Mouse (Mus musculus): ENCODE data around the gene E2f6. TPM values are rescaled to one million over a fixed set of nuclear protein-coding genes. Genes with fewer than 3 reads are reported as not detected.

Gene E2f6
- total and polyA plus RNA-seq, 3 experiments = 35.4 to 67.0 TPM; not detected in 1

DNA sequence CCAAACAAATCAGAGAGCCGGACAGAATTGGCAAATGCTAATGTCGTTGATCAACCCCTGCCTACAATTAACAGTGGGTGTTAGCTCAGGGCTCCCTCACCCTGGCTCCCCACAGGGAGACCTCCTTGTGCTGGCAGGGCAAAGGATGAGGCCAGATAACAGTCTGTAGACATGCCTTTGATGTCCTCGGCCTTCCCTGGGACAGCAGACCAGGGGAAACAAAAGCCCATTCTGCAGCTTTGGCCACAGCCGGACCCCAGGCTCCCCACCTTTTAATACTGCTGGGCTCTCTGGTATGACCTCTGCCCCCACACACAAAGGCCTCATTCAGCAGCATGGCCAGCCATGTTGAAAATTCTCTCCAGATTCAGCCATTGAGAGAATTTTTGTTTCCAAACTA is 21.0 kb upstream of the E2f6 start:
- DNase-seq (ENCODE audit: low read depth, low spot score) = no peak
- TF ChIP-seq CHD1 (IDR thresholded peaks at IDR 0.05; ENCODE audit: low read depth, low read length) (no peak), USF2 (IDR thresholded peaks at IDR 0.05; ENCODE audit: borderline replicate concordance in 1 of 2, insufficient read depth in 1 of 2, low read depth in 1 of 2, low read length in 2 of 2) (no peak), ELF1 (IDR thresholded peaks at IDR 0.05; ENCODE audit: low read depth, low read length) (no peak), TAL1 (IDR thresholded peaks at IDR 0.05; ENCODE audit: low read length) (no peak), POLR2A (IDR thresholded peaks at IDR 0.05; ENCODE audit: control insufficient read depth in 1 of 2, insufficient read depth in 1 of 2, low read depth in 1 of 2, low read length in 2 of 2, poor library complexity in 1 of 2) (no peak), MYB (IDR thresholded peaks at IDR 0.05; ENCODE audit: low read depth, low read length) (no peak)
- Histone ChIP-seq H3K4me1 (ENCODE audit: control insufficient read depth in 1 of 2, insufficient read depth in 2 of 2, low read length in 2 of 2) (no peaks in the 10 kb centered on the region), H3K9me3 (replicated peaks; ENCODE audit: insufficient read depth, low read length) (no peaks in the 10 kb centered on the region), H3K79me2 (ENCODE audit: control insufficient read depth, insufficient read depth, low read length, poor library complexity) (no peaks in the 10 kb centered on the region), H3K9ac (ENCODE audit: control insufficient read depth, low read depth, low read length, poor library complexity, severe bottlenecking) (no peak overlapping the region), H3K27ac (ENCODE audit: control insufficient read depth, low read depth, low read length) (no peak overlapping the region), H3K36me3 (ENCODE audit: control insufficient read depth in 1 of 2, insufficient read depth in 2 of 2, low read length in 2 of 2) (no peaks in the 10 kb centered on the region), H3K27me3 (ENCODE audit: control insufficient read depth in 1 of 2, insufficient read depth in 2 of 2, low read length in 2 of 2) (peaks cover 4 to 6% of the 10 kb centered on the region in 2 experiments; a peak in 3 of 4 replicates), H3K4me3 (ENCODE audit: control insufficient read depth in 1 of 2, insufficient read depth in 1 of 2, low read depth in 2 of 2, low read length in 2 of 2) (no peak overlapping the region)

DNA sequence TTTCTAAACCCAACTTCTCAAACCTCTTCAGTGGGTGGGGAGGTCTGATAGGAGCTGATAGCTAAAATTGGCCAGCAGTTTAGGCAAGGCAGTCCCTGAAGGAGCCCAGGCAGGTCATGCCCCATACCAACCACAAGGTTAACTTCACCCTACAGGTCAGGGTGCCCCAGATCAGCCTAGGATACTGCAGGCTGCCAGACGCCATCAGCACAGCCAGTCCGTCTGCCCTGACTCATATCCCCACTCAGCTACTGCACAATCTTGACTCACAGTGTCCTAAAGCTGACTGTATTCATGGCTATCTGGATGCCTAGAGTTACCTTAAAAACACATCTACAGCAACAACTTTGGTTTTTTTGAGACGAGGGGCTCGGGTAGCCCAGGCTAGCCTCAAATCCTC is 20.3 kb upstream of the E2f6 start:
- H3K79me2 ChIP-seq (ENCODE audit: control insufficient read depth, insufficient read depth, low read length, poor library complexity) = no peaks in the 10 kb centered on the region
- no peak overlapping the region for H3K27ac ChIP-seq (ENCODE audit: control insufficient read depth, low read depth, low read length)
- no peaks in the 10 kb centered on the region for H3K4me1 ChIP-seq (ENCODE audit: control insufficient read depth in 1 of 2, insufficient read depth in 2 of 2, low read length in 2 of 2)
- H3K9ac ChIP-seq (ENCODE audit: control insufficient read depth, low read depth, low read length, poor library complexity, severe bottlenecking) = no peak overlapping the region
- DNase-seq (ENCODE audit: low read depth, low spot score) = no peak
- H3K9me3 ChIP-seq (replicated peaks; ENCODE audit: insufficient read depth, low read length) = no peaks in the 10 kb centered on the region
- peaks cover 4% of the 10 kb centered on the region in 2 experiments; a peak in 3 of 4 replicates for H3K27me3 ChIP-seq (ENCODE audit: control insufficient read depth in 1 of 2, insufficient read depth in 2 of 2, low read length in 2 of 2)
- no peaks in the 10 kb centered on the region for H3K36me3 ChIP-seq (ENCODE audit: control insufficient read depth in 1 of 2, insufficient read depth in 2 of 2, low read length in 2 of 2)
- no peak overlapping the region for H3K4me3 ChIP-seq (ENCODE audit: control insufficient read depth in 1 of 2, insufficient read depth in 1 of 2, low read depth in 2 of 2, low read length in 2 of 2)
- TF ChIP-seq MAZ (IDR thresholded peaks at IDR 0.05; ENCODE audit: low read depth, low read length) (no peak), CTCF (IDR thresholded peaks at IDR 0.05 in 2 of 3, conservative IDR thresholded peaks at IDR 0.05 in 1 of 3; ENCODE audit: control insufficient read depth in 1 of 3, insufficient read depth in 1 of 3, low read depth in 2 of 3, low read length in 3 of 3, poor library complexity in 1 of 3, severe bottlenecking in 1 of 3) (no peak), JUND (IDR thresholded peaks at IDR 0.05; ENCODE audit: low read depth, low read length) (no peak), KAT2A (conservative IDR thresholded peaks at IDR 0.05; ENCODE audit: low read depth, low read length) (no peak), SIN3A (IDR thresholded peaks at IDR 0.05; ENCODE audit: low read length) (no peak), ZC3H11A (IDR thresholded peaks at IDR 0.05; ENCODE audit: low read depth, low read length) (no peak), MAX (IDR thresholded peaks at IDR 0.05; ENCODE audit: low read length) (no peak), ZKSCAN1 (IDR thresholded peaks at IDR 0.05; ENCODE audit: low read depth, low read length) (no peak), GABPA (IDR thresholded peaks at IDR 0.05; ENCODE audit: low read depth, low read length) (no peak), RAD21 (IDR thresholded peaks at IDR 0.05; ENCODE audit: low read depth, low read length) (no peak), ETS1 (IDR thresholded peaks at IDR 0.05; ENCODE audit: low read depth, low read length) (no peak), POLR2AphosphoS2 (IDR thresholded peaks at IDR 0.05; ENCODE audit: low read length) (no peak)
